Mouse (Mus musculus): ENCODE results near the gene Vmo1.

Gene Vmo1

GRCm38 (mm10) chr11:70467902-70468619 lies 46.4 kb downstream of the Vmo1 start:
- DNase-seq = no peak

- DNase-seq = no peak
Measured at GRCm38 (mm10) chr11:70465824-70466223, 48.6 kb downstream of the Vmo1 start.

GRCm38 (mm10) chr11:70465211-70465610 lies 49.2 kb downstream of the Vmo1 start:
- DNase-seq = no peak

GRCm38 (mm10) chr11:70463970-70464369 lies 50.4 kb downstream of the Vmo1 start:
- no peak for DNase-seq

Data from lung, adult 18-20 months (tissue).